Mouse (Mus musculus) v-Abl transformed pro-B cells (cell line): ENCODE measurements around the gene Fbxl7.

ENCODE experiments used
- in situ Hi-C, 2 experiments: fragments of 400-800 bp; cut with MboI; formaldehyde crosslinking; loops; one replicate each; pipeline ENCODE4 v1.15.1; 2025; ENCODE audit not compliant: unreplicated experiment in 2 of 2

Fbxl7 gene

GRCm38 (mm10) chr15:26704966-26705365 is 190.4 kb downstream of the Fbxl7 start:
- in situ Hi-C loops = no loop called here

GRCm38 (mm10) chr15:26703156-26703840 is 192.1 kb downstream of the Fbxl7 start:
- in situ Hi-C loops = no loop called here

GRCm38 (mm10) chr15:26701949-26702675 is 193.3 kb downstream of the Fbxl7 start:
- in situ Hi-C loops = no loop called here

- in situ Hi-C loops = no loop called here
Observed at GRCm38 (mm10) chr15:26693075-26693474, 202.3 kb downstream of the Fbxl7 start.

DNA sequence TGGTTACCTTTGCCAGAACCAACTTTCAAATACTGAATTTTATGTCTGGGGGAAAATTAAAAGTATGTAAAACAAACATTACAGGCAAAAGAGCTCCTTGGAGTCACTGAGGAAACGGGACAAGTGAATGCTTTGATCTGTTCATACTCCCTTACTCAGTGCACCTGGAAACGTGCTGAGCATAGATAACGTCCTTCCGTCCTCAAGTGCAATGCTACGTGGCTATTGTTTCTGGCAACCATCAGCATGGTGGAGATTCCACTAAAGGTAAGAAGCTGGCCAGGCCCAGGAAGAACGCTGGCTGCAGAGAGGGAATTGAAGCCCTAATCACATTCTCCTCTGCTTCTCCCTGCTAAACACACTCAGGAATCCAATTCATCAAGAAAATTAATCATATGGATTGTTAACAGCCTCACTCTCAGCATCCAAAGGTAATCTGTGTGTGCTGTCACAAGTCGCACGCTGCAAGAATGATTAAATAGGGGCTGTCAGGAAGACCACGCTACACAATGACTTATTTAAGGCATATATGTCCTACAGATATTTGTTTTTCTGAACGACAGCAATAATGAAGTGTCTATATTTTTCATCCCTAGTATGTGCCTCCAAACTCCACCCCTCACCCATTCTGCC is 206.8 kb downstream of the Fbxl7 start:
- in situ Hi-C loops = no loop called here

DNA sequence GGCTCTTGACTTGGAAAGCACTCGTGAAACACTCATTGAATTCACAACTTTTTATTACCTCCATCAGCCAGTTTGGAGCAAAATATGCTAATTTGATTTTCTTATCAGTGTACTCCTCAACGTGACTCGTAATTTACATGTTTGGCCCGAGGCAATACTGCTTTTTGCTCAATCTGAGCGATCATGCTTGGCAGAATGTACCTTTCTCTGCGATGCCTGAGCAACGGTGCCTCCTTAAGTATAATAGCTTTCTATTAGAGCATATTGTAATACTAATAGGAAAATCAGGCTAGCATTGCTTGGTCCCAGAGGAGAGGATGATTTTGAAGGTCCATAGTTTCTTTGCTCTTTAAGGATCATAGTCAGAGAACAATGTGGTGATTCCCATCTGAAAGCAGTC is 207.7 kb downstream of the Fbxl7 start:
- in situ Hi-C loops = no loop called here

- in situ Hi-C loops = no loop called here
Observed at GRCm38 (mm10) chr15:26682279-26682678, 213.1 kb downstream of the Fbxl7 start.

- in situ Hi-C loops = no loop called here
Observed at GRCm38 (mm10) chr15:26673239-26673859, 222.0 kb downstream of the Fbxl7 start.

DNA sequence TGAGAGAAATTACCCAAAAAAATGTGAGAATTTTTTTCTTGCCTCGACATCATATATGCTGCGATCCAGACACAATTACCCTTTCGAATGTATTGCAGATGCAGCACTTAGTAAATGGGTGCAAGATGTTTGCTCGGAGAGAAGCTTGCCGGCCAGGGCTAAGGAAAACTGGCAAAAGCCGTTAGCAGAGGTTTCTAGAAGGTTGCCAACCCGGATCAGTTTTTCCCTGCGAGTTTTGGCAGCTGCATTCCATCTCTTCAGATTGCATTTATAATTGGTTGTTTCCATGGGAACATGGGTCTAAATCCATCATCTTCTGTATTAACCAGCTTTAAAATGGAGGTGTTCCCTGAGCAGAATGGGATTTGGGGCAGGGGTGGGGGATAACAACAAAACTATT is 240.4 kb downstream of the Fbxl7 start:
- in situ Hi-C loops = no loop called here

GRCm38 (mm10) chr15:26642563-26642962 is 252.8 kb downstream of the Fbxl7 start:
- in situ Hi-C loops = no loop called here

DNA sequence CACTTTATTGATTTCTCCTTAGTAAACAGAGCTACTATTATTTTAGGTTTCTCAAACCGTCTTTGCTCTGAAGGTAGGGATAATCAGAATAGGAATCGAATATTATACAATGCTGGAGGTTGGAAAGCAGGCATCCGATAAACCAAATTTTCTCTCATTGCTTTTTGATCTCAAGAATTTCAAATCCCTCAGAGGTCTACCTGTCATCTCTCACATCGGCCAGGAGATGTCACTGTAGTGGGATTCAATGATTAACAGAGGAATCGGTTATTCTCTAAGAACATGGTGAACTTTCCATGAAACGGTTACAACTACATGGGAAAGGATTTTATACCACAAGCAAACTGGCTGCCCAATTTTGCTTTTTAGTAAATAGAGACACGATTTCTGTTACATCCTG is 255.7 kb downstream of the Fbxl7 start:
- in situ Hi-C loops = no loop called here

- in situ Hi-C loops = no loop called here
Observed at GRCm38 (mm10) chr15:26635591-26635990, 259.8 kb downstream of the Fbxl7 start.

DNA sequence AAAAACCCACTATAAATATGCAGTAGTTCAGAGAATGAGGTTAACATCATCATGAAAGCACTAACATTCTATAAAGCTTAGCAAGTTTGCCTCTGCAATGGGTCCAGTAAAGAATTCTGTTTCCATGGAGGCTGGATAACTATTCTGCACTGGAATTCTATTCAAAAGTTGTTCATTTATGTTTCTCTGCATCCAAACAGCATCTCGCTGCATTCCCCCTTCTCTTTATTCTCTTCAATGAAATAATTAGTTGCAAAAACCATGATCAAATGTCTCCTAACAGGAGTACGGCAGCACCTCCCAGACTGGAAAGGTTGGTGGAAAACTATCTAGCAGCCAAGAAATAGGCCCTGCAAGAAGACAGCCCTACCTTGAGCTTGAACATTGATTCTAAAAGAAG is 267.2 kb downstream of the Fbxl7 start:
- in situ Hi-C loops = no loop called here

DNA sequence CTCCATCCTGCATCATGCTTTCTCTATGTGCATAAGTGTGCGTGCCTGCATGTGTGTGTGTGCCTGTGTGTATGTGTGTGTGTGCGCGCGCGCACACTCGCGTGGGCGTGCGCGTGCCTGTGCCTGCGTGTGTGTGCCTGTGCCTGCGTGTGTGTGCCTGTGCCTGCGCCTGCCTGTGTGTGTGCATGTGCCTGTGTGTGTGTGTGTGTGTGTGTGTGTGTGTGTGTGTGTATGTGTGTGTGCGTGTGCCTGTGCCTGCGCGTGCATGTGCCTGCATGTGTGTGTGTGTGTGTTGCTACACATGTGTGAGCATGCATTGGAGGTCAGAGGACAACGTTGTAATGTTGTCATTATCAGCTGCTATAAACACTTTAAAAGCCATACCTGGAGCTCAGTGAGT is 272.1 kb downstream of the Fbxl7 start:
- in situ Hi-C loops = no loop called here

- in situ Hi-C loops = no loop called here
Observed at GRCm38 (mm10) chr15:26620279-26620678, 275.1 kb downstream of the Fbxl7 start.

DNA sequence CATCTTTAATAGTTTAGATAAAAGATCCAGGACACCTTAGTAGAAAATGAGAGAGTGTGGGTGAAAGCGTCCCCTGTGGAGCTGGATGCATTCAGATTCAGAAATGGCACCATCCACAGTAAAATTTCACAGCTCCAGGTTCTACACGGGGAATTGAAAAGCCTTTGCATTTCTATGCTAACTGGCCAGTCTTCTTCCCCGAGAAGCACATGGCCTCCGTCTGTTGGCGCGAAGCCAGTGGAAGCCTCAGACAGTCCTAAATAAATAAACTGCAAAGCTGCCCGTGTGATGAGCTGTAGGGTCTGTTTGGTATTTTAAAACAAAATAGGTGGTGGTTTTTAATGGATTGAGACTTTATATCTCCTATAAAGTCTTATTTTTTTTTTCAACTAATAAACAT is 276.2 kb downstream of the Fbxl7 start:
- in situ Hi-C loops = no loop called here

DNA sequence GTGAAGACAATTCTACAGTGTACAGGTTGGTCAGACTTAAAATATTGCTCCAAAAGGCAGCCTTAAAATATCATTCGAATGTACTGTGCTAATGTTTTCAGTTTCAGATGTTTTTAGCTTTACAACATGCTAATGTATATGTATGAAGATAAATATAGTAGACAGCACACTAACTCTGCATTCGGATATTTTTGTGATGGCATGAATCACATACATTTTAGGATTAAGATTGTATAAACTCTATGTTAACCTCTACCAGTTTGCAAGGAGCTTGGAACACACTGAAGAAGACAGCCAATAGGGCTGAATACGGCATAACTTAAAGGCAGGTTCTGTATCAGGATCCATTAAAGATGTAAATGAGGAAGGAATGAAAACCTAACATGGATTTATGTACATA is 299.1 kb downstream of the Fbxl7 start:
- in situ Hi-C loops = no loop called here

GRCm38 (mm10) chr15:26579947-26580709 is 315.3 kb downstream of the Fbxl7 start:
- in situ Hi-C loops = no loop called here

DNA sequence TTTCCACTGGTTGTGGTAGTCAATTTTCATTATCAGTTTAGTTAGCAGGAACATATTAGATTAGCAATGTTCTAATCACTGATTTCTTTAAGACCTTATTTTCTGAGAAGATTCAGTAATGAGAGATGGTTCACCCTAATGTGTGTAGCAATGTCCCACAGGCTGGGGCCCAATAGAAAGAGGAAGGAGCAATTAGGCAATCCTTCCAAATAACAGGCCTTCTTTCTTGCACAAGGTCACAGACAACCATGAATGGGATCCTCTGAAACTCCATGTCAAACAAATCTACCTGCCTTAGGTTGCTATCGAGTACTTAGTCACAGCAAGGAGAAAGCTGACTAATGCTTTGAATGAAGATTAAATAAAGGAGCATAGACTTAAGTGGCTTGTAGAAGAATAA is 316.9 kb downstream of the Fbxl7 start:
- in situ Hi-C loops = no loop called here

GRCm38 (mm10) chr15:26566076-26566475 is 329.3 kb downstream of the Fbxl7 start:
- in situ Hi-C loops = no loop called here

DNA sequence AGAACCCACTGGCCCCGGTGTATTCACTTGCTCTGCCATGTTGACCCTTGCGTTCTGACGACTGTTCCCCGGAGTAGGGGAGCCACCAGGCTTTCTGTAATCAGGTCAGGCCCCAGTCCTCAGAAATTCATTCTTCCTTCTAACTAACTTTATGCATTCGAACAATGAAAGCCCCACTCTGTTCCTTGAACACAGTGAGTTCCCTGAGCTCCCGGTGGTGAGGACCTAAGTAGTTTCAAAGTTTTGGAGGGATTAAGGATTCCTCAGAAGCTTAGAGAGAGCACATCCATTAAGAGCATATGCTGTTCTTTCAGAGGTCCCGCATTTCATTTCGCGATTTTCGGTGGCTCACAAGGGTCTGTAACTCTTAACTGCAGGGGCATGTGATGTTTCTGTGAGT is 341.8 kb downstream of the Fbxl7 start:
- in situ Hi-C loops = no loop called here
